Mouse (Mus musculus) hindbrain, embryonic 11.5 days (tissue): Measurements from ENCODE around the gene Slc16a10. TPM values are rescaled to one million over a fixed set of nuclear protein-coding genes. Genes with fewer than 3 reads are reported as not detected.

Experiments used
- ATAC-seq: fragments of 200-750 bp; cut with Nextera tagmentation; 2 replicates; pipeline ENCODE4 v1.8.0; 2017; ENCODE audit warnings: mild to moderate bottlenecking, moderate TSS enrichment, moderate library complexity; ENCODE audit not compliant: low FRiP score
- DNase-seq: peaks from one replicate; pipeline ENCODE4 v3.0.0-alpha.2; 2015; ENCODE audit warnings: low spot score
- H3K27ac ChIP-seq: fragments of 300-500 bp; sonication (generic); 2 replicates; pipeline ENCODE4 v1.5.1; 2014; ENCODE audit warnings: mild to moderate bottlenecking, low read depth, low read length
- H3K27me3 ChIP-seq: fragments of 300-500 bp; sonication (generic); 2 replicates; pipeline ENCODE4 v1.6.1; 2014; ENCODE audit warnings: mild to moderate bottlenecking, low read length, moderate library complexity, mixed read lengths; ENCODE audit not compliant: control insufficient read depth, insufficient read depth
- H3K36me3 ChIP-seq: fragments of 300-500 bp; sonication (generic); 2 replicates; pipeline ENCODE4 v1.6.1; 2014; ENCODE audit warnings: mild to moderate bottlenecking, low read length, moderate library complexity, mixed read lengths; ENCODE audit not compliant: control insufficient read depth, insufficient read depth
- H3K4me1 ChIP-seq: fragments of 300-500 bp; sonication (generic); replicated peaks from 2 replicates; pipeline ENCODE4 v1.6.1; 2014; ENCODE audit warnings: low read length, mixed read lengths; ENCODE audit not compliant: control insufficient read depth, insufficient read depth
- H3K4me2 ChIP-seq: fragments of 300-500 bp; sonication (generic); replicated peaks from 2 replicates; pipeline ENCODE4 v1.6.1; 2014; ENCODE audit warnings: mild to moderate bottlenecking, low read depth, low read length
- H3K4me3 ChIP-seq: fragments of 300-500 bp; sonication (generic); 2 replicates; pipeline ENCODE4 v1.5.1; 2014; ENCODE audit warnings: low read depth, low read length
- H3K9ac ChIP-seq: fragments of 300-500 bp; sonication (generic); 2 replicates; pipeline ENCODE4 v1.6.1; 2014; ENCODE audit warnings: low read depth, low read length
- H3K9me3 ChIP-seq: fragments of 300-500 bp; sonication (generic); 2 replicates; pipeline ENCODE4 v1.6.1; 2016; ENCODE audit warnings: low read length; ENCODE audit not compliant: control insufficient read depth
- WGBS: fragments of 180-500 bp; shearing (Covaris S2); extraction: QIAGEN DNeasy Blood & Tissue Kit; methylation state at CpG from one replicate; pipeline ENCODE4 v1.1.7; 2014; 5-methylcytosine and 5-hydroxymethylcytosine counted together
- polyA plus RNA-seq: library from polyadenylated mRNA; unstranded; fragments of >200 nt; fragmentation: Nextera tagmentation; extraction: Ambion mirVana; gene quantifications from 2 replicates; pipeline ENCODE4 v1.2.1, GENCODE M21; 2014

Gene Slc16a10
- polyA plus RNA-seq, 1 experiment from 2014 or later = 8.9 TPM

DNA sequence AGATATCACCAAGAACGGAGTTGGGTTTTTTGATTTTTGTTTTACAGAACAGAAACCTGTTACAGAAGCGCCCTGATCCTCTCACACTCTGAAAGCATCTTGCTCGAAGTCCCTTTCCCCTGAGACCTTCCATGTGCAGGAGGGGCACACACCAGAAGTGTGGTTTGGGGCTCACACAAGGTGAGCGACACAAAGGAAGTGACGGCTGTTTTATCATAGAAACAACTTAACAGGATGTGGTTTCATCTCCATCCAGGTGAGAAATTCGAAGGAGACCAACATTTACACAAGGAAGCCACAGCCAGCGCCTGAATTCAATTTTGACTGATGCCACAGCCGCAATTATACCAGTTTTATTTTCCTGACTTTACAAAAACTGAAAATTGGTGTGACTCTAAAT is 21.3 kb upstream of the Slc16a10 start:
- H3K9ac ChIP-seq = no peak overlapping the region
- H3K4me3 ChIP-seq = no peak overlapping the region
- no peaks in the 10 kb centered on the region for H3K36me3 ChIP-seq
- no peak for DNase-seq
- no peaks in the 10 kb centered on the region for H3K4me1 ChIP-seq
- no peak overlapping the region for H3K27ac ChIP-seq
- WGBS = 88% methylated on average over 8 of the region's 8 CpGs
- H3K27me3 ChIP-seq = no peaks in the 10 kb centered on the region
- H3K9me3 ChIP-seq = no peaks in the 10 kb centered on the region
- H3K4me2 ChIP-seq = no peak overlapping the region
- no peak for ATAC-seq

DNA sequence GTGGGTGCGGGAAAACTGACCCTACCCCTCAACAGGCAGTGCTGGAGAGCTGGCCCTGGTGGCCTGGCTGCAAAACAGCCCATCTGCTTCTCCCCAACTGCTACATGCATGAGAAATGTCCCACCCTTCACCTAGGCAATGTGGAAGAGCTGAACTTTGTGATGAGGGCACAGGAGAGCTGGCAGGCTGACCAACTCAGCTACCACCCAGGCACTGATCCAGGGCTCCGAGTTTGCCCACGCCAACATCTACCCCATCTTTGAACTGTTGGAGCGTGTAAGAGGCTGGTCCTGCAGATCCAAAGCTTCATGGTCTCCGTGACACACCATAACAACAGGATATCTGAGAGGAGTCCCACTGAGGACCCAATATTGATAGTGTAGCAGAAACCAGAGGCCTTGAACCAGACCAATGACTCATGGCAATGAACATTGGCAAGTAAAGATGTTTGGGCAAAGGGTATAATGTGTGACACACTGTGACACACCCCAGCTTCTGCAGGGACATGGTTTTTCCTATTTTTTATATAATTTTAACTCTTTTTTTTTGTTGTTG is 19.7 kb upstream of the Slc16a10 start:
- Histone ChIP-seq H3K4me2 (no peak overlapping the region), H3K27me3 (no peaks in the 10 kb centered on the region), H3K9me3 (no peaks in the 10 kb centered on the region), H3K27ac (no peak overlapping the region), H3K9ac (no peak overlapping the region), H3K4me1 (no peaks in the 10 kb centered on the region), H3K4me3 (no peak overlapping the region), H3K36me3 (no peaks in the 10 kb centered on the region)
- no peak for DNase-seq
- ATAC-seq = no peak
- 95% methylated on average over 5 of the region's 5 CpGs for WGBS

DNA sequence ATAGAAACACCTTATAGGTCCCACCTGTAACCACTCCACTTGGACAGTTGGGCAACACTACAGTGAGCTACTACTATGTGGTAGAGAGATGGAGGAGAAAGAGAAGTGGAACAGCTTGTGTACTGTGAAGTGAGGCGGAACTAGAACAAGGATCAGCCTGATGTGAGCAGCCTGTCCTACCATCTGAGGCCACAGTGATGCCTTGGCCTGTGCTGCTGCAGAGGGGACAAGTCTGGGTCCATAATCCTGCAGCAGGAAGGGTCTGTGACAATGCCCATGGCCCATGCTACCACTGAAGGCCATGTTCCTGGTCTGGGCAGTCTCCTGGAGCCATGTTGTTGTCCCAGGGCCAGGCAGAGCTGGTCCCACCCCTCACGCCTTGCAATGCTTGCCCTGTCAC is 19.2 kb upstream of the Slc16a10 start:
- DNase-seq (no peak), ATAC-seq (no peak)
- no peak overlapping the region for H3K4me2 ChIP-seq
- 88% methylated on average over 2 of the region's 2 CpGs for whole genome bisulfite sequencing
- H3K4me3 ChIP-seq = no peak overlapping the region
- no peaks in the 10 kb centered on the region for H3K36me3 ChIP-seq
- H3K9ac ChIP-seq = no peak overlapping the region
- no peaks in the 10 kb centered on the region for H3K4me1 ChIP-seq
- no peaks in the 10 kb centered on the region for H3K9me3 ChIP-seq
- H3K27ac ChIP-seq = no peak overlapping the region
- no peaks in the 10 kb centered on the region for H3K27me3 ChIP-seq

DNA sequence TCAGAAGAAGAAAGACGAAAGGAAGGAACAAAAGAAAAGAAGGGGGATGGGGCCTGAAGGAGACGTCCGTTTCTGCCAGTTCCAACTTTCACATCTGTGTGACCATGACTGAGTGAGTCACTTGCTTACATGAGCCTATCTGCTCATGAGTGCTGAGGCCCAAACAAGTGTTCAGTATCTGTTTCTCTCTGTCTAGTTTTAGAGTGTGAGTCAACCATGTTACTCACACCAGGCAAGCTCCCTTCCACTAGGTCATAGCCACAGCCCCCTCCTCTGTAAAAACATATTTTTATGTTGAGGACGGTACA is 10.4 kb upstream of the Slc16a10 start:
- DNase-seq = no peak
- ATAC-seq = no peak
- Histone ChIP-seq H3K4me3 (no peak overlapping the region), H3K9me3 (no peaks in the 10 kb centered on the region), H3K4me1 (no peaks in the 10 kb centered on the region), H3K4me2 (no peak overlapping the region), H3K27me3 (no peaks in the 10 kb centered on the region), H3K36me3 (no peaks in the 10 kb centered on the region), H3K27ac (no peak overlapping the region), H3K9ac (no peak overlapping the region)
- WGBS = 78% methylated on average over 4 of the region's 4 CpGs

DNA sequence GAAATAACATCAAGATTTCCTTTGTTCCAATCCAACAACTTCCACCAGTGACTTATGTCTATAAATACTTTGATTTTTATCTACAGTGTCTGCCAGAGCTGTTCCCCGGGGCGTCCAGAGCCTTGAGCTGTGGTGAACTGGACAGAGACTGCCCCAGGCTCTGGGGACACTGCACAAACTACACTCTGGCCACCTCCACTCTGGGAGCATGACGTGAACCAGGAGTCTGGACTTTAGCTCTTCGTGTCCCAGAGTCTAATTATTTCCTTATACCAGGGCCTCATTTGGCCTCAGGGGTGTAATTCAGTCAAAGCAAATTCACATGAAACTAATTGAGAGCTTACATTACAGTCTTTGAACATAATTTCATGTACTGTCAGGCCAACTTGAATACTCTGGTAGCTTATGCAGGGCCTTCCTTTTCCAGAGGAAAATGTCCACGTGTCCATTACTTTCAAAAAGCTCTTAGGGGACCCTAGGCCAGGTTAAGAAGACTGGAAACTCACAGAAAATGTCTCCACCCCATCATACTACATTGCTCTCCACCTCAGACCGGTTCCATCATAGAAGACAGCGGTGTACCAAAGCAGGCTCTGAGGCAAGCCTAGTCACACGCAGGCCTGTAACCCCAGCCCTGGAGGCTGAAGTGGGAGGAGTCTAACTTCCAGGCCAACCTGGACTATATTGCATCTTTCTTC is 9.9 kb upstream of the Slc16a10 start:
- 73% methylated on average over 8 of the region's 8 CpGs for WGBS
- Histone ChIP-seq H3K36me3 (no peaks in the 10 kb centered on the region), H3K27me3 (no peaks in the 10 kb centered on the region), H3K27ac (no peak overlapping the region), H3K9me3 (no peaks in the 10 kb centered on the region), H3K4me3 (no peak overlapping the region), H3K9ac (no peak overlapping the region), H3K4me2 (no peak overlapping the region), H3K4me1 (no peaks in the 10 kb centered on the region)
- ATAC-seq (no peak), DNase-seq (peak; percentile 10)

DNA sequence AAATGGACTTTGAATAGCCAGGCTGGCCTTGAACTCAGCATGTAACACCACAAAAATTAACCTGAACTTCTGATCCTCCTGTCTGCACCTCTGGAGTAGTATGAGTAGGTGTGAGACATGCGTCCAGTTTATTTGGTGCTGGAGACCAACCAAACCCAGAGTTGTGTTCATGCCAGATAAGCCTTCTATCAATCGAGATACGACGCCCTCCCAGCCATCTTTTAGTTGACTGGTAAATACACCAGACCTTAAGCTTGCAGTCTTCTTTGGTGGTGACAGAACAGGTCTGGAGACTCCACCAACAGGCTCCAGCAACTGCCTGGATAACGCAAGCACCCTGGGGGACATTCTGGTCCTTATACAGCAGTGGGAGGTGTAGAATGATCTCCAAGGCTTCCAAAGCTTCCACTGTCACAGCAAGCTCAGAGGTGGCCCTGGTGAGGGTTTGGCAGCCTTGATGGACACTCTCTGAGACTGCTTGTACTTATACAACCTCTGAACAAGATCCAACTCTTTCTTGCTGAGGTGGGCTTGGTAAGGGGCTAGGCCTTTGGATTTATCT is 7.6 kb upstream of the Slc16a10 start:
- Histone ChIP-seq H3K27me3 (no peaks in the 10 kb centered on the region), H3K4me2 (no peak overlapping the region), H3K9me3 (no peaks in the 10 kb centered on the region), H3K27ac (no peak overlapping the region), H3K4me3 (no peak overlapping the region), H3K4me1 (no peaks in the 10 kb centered on the region), H3K36me3 (no peaks in the 10 kb centered on the region), H3K9ac (no peak overlapping the region)
- DNase-seq = no peak
- 94% methylated on average over 5 of the region's 5 CpGs for WGBS
- no peak for ATAC-seq

DNA sequence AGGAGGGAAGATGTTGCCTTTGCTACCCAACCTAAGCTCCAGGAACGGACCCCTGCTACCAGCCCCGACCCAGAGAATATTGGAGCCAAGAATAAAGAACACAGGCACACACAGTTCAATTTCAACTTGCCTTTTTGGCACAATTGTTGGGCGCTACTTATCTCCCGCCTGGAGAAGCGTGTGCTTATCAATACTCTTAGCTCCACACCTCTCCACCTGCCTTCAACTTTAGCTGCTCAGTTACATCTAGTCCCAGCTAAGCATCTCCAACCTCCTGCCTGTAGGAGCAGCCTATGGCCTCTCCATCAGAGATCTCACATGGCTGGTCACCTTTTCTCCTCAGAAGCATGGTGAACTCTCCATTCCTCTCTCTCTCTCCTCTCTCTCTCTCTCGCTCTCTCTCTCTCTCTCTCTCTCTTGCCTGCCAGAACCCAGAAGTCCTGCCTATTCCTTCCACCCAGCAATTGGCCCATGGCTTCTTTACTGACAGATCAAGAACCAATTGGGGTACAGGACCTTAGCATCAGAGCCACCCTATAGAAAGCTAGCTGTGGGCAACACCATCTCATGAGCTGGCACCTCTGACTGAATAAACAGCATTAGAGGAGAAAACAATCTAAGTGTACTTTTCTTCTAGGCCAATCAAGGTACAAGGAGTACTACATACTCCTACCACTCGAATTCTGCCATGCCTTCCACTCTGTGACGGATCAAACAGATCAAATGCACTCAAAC is 5.4 kb upstream of the Slc16a10 start:
- H3K4me1 ChIP-seq = no peaks in the 10 kb centered on the region
- H3K9ac ChIP-seq = no peak overlapping the region
- no peaks in the 10 kb centered on the region for H3K9me3 ChIP-seq
- H3K4me3 ChIP-seq = no peak overlapping the region
- no peaks in the 10 kb centered on the region for H3K27me3 ChIP-seq
- H3K4me2 ChIP-seq = no peak overlapping the region
- H3K36me3 ChIP-seq = no peaks in the 10 kb centered on the region
- 91% methylated on average over 8 of the region's 8 CpGs for WGBS
- no peak for ATAC-seq
- no peak overlapping the region for H3K27ac ChIP-seq
- DNase-seq = no peak

DNA sequence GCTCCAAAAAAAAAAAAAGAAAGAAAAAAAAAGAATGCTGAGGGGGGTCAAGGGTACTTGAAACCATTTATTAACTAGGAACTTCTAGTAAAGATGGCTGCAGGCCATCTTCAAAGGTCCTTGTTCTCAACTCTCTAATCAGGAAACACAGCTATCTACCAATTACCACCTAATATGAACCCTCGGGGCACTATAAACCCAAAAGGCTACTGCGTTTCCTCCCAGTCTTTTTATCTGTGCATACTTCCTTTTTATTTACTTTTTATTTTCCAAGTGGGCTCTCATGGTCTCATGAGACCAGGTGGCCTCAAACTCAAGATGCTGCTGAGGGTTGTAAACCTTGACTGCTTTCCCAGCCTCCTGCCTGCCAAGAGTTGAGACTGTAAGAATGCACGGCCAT is 4.4 kb upstream of the Slc16a10 start:
- H3K27ac ChIP-seq = no peak overlapping the region
- H3K36me3 ChIP-seq = no peaks in the 10 kb centered on the region
- DNase-seq = no peak
- H3K9ac ChIP-seq = no peak overlapping the region
- H3K4me2 ChIP-seq = no peak overlapping the region
- no peak for ATAC-seq
- H3K27me3 ChIP-seq = no peaks in the 10 kb centered on the region
- 88% methylated on average over 3 of the region's 3 CpGs for WGBS
- no peaks in the 10 kb centered on the region for H3K9me3 ChIP-seq
- no peaks in the 10 kb centered on the region; the same call in 1 of the 2 replicates for H3K4me1 ChIP-seq
- H3K4me3 ChIP-seq = no peak overlapping the region
